8 mouse cellular contexts compared by ENCODE assay signal in genomic region chr9:48495548-48495932, GRCm38 (mm10). TPM values are rescaled to one million over a fixed set of nuclear protein-coding genes. Genes with fewer than 3 reads are reported as not detected.
DNase-seq lines count a peak whose midpoint lies in the region; ATAC-seq lines count a peak whose summit lies in the region.

No protein-coding gene starts in this region.

- peaks cover 28% of the 10 kb centered on the region for H3K36me3 ChIP-seq in limb, embryonic 13.5 days
- peaks cover 24% of the 10 kb centered on the region for H3K36me3 ChIP-seq in neural tube, embryonic 15.5 days

- peak; percentile 52 for DNase-seq in embryo, embryonic 10 days (ENCODE audit: low spot score)
- DNase-seq in embryo, embryonic 11 days: no peak
- peak; percentile 72 for DNase-seq in thymus, postnatal 4 days
- no peak for DNase-seq in thymus, postnatal 14 days
- no peak for DNase-seq in right cerebral cortex, postnatal 10 days (ENCODE audit: low spot score in 2 of 2)
- no peak for DNase-seq in layer of hippocampus, postnatal 14 days (ENCODE audit: low spot score in 2 of 2)

- peaks cover 14% of the 10 kb centered on the region for H3K4me1 ChIP-seq in limb, embryonic 13.5 days
- H3K4me1 ChIP-seq in neural tube, embryonic 15.5 days: peaks cover 26% of the 10 kb centered on the region

- peak overlapping the region; percentile 90 for H3K27ac ChIP-seq in limb, embryonic 13.5 days
- peak overlapping the region; percentile 96 for H3K27ac ChIP-seq in neural tube, embryonic 15.5 days (replicated peaks)

- H3K27me3 ChIP-seq in limb, embryonic 13.5 days: 0 out of 2 replicates have a peak, but pooled peaks cover 8% of the 10 kb centered on the region
- H3K27me3 ChIP-seq in neural tube, embryonic 15.5 days (replicated peaks): no peaks in the 10 kb centered on the region; the same call in none of the 2 replicates

- peak overlapping the region; percentile 95 for H3K9ac ChIP-seq in limb, embryonic 13.5 days
- peak overlapping the region; percentile 77 for H3K9ac ChIP-seq in neural tube, embryonic 15.5 days (replicated peaks)

- H3K4me3 ChIP-seq in limb, embryonic 13.5 days: peak overlapping the region; percentile 85
- H3K4me3 ChIP-seq in neural tube, embryonic 15.5 days (replicated peaks): peak overlapping the region; percentile 96

- ATAC-seq in limb, embryonic 13.5 days (ENCODE audit: low FRiP score, low read depth): peak; percentile 70
- peak; percentile 80 for ATAC-seq in neural tube, embryonic 15.5 days (ENCODE audit: low FRiP score)

- 2% methylated on average over 34 of the region's 34 CpGs for WGBS in limb, embryonic 13.5 days
- WGBS in neural tube, embryonic 15.5 days: 3% methylated on average over 34 of the region's 34 CpGs

- H3K4me2 ChIP-seq in limb, embryonic 13.5 days (replicated peaks): peak overlapping the region; percentile 81
- H3K4me2 ChIP-seq in neural tube, embryonic 15.5 days: peak overlapping the region; percentile 90

- no peaks in the 10 kb centered on the region for H3K9me3 ChIP-seq in limb, embryonic 13.5 days
- no peaks in the 10 kb centered on the region for H3K9me3 ChIP-seq in neural tube, embryonic 15.5 days (replicated peaks)

RNA-seq across cellular contexts. Expression of gene Gm5617, which starts 0.3 kb away (rescaled TPM):
- polyA plus RNA-seq in limb, embryonic 13.5 days (2015; fragmentation: Nextera tagmentation; extraction: Ambion mirVana): 31.5 and 34.1 TPM in 2 replicates
- 20.7 and 24.6 TPM in 2 replicates for polyA plus RNA-seq in neural tube, embryonic 15.5 days (2015; fragmentation: Nextera tagmentation; extraction: Ambion mirVana)
- 10 to 100 TPM; 11.2 to 14.2 TPM for total RNA-seq in layer of hippocampus, postnatal 14 days (2021)

RNA-seq across cellular contexts. Expression of gene Rbm7, which starts 0.4 kb away (rescaled TPM):
- 130 and 136 TPM in 2 replicates for polyA plus RNA-seq in limb, embryonic 13.5 days (2015; fragmentation: Nextera tagmentation; extraction: Ambion mirVana)
- 78.0 and 93.7 TPM in 2 replicates for polyA plus RNA-seq in neural tube, embryonic 15.5 days (2015; fragmentation: Nextera tagmentation; extraction: Ambion mirVana)
- total RNA-seq in layer of hippocampus, postnatal 14 days (2021): 10 to 100 TPM; 34.0 to 38.9 TPM

RNA-seq across cellular contexts. Expression of gene Rexo2, which starts 15.1 kb away (rescaled TPM):
- polyA plus RNA-seq in limb, embryonic 13.5 days (2015; fragmentation: Nextera tagmentation; extraction: Ambion mirVana): 106 and 114 TPM in 2 replicates
- 133 and 135 TPM in 2 replicates for polyA plus RNA-seq in neural tube, embryonic 15.5 days (2015; fragmentation: Nextera tagmentation; extraction: Ambion mirVana)
- total RNA-seq in layer of hippocampus, postnatal 14 days (2021): 10 to 100 TPM; 94.3 to 95.8 TPM

Comparison
In these comparisons a context has a peak if more than half of its experiments do, and no peak if none do; other contexts are left out.
1. DNase-seq: peak in embryo, embryonic 10 days (single experiment) and thymus, postnatal 4 days (single experiment); none in embryo, embryonic 11 days (single experiment), thymus, postnatal 14 days (single experiment), right cerebral cortex, postnatal 10 days (0 of 2) and layer of hippocampus, postnatal 14 days (0 of 2).